Mouse (Mus musculus): ENCODE data around the gene Gm595. TPM values are rescaled to one million over a fixed set of nuclear protein-coding genes. Genes with fewer than 3 reads are reported as not detected.

Gene Gm595
- polyA plus RNA-seq (2017; shearing (Covaris generic)): not detected

DNA sequence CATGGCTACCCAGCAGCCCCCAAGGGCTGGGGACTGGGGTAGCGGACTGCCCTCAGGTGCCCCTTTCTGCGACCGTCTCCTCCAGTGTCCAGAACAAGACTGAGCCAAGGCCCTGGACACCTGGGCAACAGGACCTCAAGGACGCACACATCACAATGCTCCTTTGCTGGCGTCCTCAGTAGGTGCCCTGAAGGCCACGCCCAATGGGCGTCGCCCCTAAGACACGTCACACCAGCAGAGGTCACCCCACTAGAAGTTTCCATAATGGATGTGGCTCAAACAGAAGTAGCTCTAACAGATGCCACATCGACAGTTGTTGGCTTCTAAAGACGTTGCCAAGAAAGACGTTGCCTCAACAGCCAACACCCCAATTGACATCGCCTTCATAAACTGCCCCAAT is at the start of gene Gm595:
TSS of gene Gm595 (minus strand) at position 101 of the 400 bp plus-strand sequence.
- no peak for ATAC-seq

- ATAC-seq: no peak
Measured at GRCm38 (mm10) chrX:48908421-48908820, 30.9 kb upstream of the Gm595 start.

DNA sequence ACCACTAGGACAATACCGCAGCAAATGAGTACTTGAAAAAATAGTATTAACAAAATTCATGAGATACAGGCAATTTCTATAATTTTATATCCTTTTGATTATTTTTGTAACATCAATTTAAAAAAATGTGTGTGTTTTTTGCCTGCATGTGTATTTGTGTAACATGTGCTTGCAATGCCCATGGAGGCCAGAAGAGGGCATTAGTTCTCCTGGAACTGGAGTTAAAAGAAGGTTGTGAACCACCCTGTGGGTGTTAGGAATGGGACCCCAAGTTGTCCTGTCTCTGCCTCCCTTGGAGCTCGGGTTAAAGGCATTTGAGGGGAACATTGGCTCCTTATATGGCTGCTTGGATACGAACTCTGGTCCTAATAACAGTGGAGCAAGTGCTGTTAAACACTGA is 26.2 kb upstream of the Gm595 start:
- no peak for ATAC-seq

GRCm38 (mm10) chrX:48899555-48899954 is 22.0 kb upstream of the Gm595 start:
- ATAC-seq: no peak

DNA sequence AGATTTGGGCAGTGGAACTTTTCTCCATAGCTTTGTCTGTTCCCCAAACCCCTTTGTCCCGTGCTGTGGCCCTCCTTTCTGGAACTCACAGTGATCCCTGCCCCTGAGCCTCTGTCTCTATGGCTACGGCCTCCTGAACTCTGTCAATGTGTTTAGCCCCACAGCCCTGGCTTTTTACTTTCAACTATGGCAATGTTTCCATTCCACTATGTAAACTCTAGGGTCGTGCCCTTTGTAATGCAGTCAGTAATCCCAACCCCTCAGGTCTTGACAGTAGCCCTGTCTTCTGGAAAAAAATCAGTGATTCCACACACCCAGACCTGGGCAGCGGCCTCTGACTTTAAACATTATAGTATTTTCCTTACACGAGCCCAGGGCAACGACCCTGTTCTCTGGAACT is 19.3 kb upstream of the Gm595 start:
- ATAC-seq: no peak

GRCm38 (mm10) chrX:48893946-48894345 is 16.4 kb upstream of the Gm595 start:
- no peak for ATAC-seq

- no peak for ATAC-seq
Measured at GRCm38 (mm10) chrX:48890259-48890658, 12.7 kb upstream of the Gm595 start.

DNA sequence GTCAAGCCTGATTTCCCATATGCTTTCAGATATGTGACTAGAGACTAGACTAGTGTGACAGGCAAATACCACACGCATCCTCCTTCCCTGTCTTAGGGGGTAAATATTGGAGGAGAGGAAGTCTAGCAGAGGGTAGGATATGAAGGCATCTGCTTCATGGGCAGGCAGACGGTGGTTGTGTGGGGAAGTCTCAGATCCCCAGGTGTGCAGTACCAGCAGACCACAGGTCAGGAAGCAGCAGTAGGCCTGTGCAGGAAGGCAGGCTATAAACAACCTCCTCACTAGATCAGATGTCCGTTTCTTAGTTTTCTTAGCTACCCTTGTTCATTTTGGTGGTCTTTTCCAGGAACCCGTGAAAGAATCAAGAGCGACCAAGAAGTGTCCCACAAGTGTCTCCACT is 7.1 kb upstream of the Gm595 start:
- no peak for ATAC-seq

Other genes with a start within 250 kb of the Gm595 start
- gene Gpr119, start 203.2 kb downstream of the Gm595 start, polyA plus RNA-seq (2017; shearing (Covaris generic)): not detected
- gene Rbmx2, start 182.7 kb downstream of the Gm595 start, polyA plus RNA-seq (2017; shearing (Covaris generic)): 10 to 100 TPM; 13.1 to 21.8 (median 21.7) TPM

Data from inflammation-experienced regulatory T-cells, adult 6 months (primary cell).